Mouse (Mus musculus) gastrocnemius, adult 18-20 months (tissue): Measurements from ENCODE around the gene Hmga1b. TPM values are rescaled to one million over a fixed set of nuclear protein-coding genes. Genes with fewer than 3 reads are reported as not detected.
A peak's percentile ranks its signal among the peaks of the same experiment; 100 is the strongest.
"Not testable (repeated sequence)": the region's sequence is repeated elsewhere in the genome, so short reads cannot be mapped to it uniquely, and the experiment has no call there.

Experiments used
- DNase-seq: peaks from one replicate; pipeline ENCODE4 v3.0.0; 2021; ENCODE audit warnings: low spot score
- total RNA-seq, 2 experiments: library from RNA; stranded (reverse); gene quantifications; 2 replicates each; pipeline ENCODE4 v1.2.3; 2021

Hmga1b gene
- total RNA-seq, 2 experiments from 2014 or later: 20.4 to 22.2 TPM

DNA sequence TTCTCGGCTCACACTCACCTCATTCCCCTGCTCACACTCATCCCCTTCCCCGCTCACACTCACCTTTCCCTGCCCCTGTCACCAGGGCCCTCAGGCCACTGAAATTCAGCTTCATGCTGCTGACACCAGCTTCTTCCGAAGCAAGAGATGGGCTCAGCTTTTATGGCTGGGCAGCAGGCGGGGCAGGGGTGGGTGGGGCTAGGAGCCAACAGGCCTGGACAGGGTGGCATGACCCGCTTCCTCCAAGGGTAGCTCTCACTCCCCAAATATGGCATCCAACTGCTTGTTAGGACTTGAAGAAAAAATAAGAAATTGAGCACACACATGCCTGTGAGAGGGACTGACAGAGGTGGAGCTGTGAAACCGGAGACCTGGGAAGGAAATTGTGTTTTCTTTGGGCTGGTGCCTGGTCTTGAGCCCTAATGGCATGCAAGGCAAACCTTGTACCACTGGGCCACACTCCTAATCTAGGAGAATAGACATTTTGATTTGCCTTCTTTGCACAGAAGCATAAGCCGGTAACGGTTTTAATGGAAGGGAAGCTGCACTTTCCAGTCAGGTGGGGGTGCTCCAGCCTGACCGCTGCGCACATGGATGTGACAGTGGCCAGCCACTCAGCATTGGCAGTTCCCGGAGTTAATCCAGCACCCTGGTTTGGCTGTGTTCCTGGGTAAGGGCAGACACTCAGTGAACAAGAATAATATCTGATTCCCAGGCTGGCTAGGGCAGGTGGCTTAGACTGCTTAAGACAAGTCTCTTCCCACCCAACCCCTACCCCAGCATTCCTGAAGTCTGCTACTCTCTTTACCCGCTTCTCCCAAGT is 30.5 kb upstream of the Hmga1b start, which contains the start of gene Cbr2:
Cbr2 (minus strand) TSS at position 257 of the 823 bp plus-strand sequence.
- DNase-seq: no peak

DNA sequence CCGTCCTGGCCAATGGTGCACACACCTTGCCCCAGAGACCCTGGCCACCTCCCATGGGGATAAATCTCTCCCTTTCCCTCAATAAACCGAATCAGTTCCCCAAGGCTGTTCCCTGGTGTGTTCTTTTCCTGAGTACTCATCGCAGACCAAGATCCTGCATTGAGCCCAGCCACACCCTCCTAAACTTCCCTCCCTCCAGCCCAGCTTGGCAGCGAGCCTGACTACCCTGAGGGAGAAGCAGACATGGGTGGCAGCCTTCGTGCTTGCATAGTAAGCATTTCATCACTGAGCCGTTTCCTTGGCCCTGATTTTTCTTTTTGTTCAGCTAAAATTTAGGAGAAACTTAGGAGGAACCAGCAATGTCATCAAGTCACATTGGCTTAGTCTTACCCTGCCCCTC is 29.1 kb upstream of the Hmga1b start:
- DNase-seq: no peak

DNA sequence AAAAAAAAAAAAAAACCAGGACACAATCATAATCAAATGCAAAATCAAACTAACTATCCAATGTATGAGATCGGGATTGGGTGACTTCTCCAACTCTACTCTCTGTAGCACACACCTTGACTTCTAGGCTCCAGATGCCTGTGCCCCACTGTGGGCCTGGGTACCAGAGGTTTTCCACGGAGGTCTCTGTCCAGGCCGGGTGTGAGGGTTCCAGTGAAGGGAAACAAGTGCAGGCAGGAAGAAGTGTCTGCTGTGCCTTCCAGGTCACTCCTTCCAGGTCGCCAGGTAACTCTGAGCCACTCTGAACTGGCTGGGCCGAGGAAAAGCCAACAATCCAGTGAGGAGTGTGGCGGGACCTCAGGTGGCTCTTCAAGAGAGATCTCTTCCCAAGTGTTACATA is 26.2 kb upstream of the Hmga1b start:
- no peak for DNase-seq

GRCm38 (mm10) chr11:120740981-120741380 is 21.6 kb upstream of the Hmga1b start:
- no peak for DNase-seq

- no peak for DNase-seq
Measured at GRCm38 (mm10) chr11:120744121-120744701, 18.4 kb upstream of the Hmga1b start.

DNA sequence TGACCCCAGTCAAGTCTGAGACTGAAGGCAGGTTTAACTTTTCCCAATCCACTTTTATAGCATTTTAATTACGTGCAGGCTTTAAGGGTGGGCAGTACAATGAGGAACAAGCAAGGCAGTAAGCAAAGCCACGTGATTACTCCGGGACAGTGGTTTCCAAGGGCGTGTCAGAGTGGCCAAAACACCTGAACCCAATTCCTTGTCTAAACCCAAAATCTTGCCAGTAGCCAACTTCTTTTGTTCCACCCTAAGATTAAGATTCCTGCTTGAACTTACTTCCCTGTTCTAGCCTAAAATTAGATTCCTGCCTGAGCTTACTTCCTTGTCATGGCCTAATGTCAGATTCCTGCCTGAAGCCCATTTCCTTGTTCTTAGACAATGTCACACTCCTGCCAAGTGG is 14.6 kb upstream of the Hmga1b start:
- no peak for DNase-seq

DNA sequence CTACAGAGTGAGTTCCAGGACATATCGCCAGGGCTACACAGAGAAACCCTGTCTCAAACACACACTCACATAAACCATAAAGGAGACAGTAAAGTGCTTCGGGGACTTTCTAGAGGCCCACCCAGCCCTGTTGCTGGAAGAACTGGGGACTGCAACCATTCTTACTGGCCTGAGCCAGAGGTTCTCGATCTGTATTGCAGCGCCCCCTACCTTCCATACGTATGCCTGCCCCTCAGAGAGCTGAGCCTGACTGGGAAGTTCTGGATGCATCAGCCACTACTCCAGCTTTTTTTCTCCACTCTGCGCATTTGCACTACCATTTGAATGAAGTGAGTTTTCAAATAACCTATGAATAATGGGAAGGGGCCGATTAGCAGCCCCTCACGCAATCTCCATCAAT is 13.2 kb upstream of the Hmga1b start:
- peak; percentile 56 for DNase-seq

DNA sequence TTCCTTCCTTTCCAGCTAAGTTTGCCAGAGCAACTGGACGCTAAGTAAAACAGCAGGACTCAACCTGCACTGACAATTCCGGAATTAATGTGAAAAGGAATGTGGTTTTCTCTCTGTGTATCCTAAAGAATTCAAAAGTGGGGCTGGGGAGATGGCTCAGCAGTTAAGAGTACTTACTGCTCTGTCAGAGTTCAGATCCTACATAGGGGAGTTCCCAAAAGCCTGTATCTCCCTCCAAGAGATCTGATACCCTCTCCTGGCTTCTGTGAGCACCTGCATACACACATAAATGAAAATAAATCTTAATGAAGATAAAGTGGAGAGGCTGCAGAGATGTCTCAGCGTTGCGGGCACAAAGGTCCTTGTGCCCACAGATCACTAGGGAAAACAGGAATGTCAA is 11.0 kb upstream of the Hmga1b start:
- no peak for DNase-seq

DNA sequence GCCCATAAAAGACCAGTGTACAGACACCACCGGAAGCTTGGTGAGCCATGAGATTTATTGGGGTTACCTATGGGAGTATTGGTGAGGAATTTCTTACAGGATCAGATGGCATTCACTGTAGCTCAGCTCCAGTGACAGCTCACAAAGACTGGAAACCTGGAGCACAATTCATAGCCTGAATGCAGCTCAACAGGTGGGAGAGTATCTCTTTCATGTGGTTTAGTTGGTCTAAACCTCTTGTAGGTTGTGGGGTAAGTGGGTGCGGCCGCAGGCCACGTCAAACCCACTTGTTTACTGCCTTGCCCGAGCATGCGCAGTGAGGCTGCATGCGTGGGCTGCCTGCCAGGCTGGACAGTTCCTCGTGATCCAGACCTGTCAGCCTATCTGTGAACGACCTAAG is 2.4 kb upstream of the Hmga1b start:
- DNase-seq: no peak

DNA sequence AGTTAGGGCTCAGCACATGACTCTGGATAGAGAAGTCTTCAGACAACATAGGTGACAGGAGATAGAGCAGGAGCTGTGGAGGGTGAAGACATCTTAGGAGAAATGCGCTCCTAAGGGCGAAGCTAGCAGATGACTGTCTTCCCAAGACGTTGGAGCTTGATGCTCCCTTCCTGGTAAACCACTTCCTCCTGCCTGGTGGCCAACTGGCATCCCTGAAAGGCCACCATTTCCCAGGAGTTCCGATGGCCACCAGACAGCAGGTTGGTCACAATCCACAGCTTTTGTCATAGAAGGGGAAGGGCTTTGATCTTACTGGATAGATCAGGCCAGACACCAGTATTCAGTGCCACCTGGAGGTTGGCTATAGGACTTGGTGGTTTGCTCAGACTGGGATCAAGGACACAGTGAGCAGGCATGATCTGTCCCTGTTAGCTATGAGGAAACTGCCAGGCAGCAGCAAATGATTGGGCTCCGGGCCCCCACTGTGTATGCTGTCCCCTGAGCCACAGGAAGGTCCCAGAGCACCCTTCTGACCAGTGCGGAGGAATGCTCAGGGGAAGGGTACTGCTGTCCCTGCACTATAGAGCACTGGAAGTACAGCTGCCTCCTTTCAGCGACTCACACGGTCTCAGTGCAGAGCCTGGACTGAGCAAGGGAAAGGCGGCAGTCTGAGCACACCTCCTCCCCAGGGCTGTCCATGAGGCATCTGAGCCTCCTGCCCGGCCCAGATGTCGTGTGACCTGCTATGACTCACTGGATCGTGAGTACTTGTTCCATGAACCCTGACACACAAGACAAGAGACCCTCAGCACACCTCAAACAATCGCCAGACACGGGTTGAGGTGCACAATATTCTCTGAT is 553 bp upstream of the Hmga1b start:
- no peak for DNase-seq

DNA sequence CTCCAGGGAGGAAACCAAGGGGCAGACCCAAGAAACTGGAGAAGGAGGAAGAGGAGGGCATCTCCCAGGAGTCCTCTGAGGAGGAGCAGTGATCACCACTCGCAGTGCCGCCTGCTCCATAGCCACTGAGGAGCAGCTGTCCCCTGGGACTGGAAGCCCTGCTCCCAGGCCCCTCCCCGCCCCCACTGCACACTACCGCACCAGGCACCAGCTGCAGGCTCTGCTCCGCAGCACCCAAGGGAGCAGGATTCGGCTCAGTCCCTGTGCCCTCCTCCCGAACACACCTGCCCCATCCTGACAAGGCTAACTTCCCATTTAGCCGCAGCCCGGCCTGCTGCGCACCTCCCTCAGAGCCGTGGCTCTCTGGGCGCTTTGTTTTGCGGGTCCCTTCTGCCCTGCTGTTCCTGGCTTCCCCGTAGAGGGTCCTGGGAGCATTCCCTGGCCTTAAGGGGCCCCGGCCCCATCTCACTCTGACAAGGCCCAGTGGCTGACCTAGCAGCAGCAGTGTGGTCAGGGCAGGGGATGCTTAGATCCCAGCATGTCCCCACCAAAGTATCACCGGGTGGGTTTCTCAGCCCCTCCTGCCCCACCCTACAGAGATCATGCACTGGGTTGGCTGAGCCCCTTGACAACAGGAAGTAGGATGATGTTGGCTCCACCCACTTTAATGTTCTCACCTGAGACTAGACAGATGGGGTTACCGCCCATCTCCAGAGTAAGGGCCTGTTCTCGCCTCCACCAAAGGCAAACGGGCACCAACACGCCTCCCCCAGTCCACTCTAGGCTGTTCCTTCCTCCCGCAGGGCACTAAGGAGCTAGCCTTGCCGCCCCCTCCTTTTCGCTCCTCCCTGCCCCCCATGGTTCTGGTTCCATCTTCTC is 766 bp downstream of the Hmga1b start:
- not testable (repeated sequence) for DNase-seq

DNA sequence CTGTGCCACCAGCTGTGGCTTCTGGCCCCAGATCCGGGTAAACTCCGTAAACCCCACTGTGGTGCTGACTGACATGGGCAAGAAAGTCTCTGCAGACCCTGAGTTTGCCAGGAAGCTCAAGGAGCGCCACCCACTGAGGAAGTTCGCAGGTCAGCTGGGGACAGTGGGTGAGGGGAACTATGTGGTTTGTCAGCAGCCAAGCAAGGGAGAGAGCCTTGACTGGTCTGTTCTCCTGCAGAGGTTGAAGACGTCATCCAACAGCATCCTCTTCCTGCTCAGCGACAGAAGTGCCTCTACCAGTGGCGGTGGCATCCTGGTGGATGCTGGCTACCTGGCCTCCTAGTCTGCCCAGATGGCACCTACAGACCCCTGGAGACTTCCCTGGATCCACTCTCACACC is 4.4 kb downstream of the Hmga1b start:
- not testable (repeated sequence) for DNase-seq

DNA sequence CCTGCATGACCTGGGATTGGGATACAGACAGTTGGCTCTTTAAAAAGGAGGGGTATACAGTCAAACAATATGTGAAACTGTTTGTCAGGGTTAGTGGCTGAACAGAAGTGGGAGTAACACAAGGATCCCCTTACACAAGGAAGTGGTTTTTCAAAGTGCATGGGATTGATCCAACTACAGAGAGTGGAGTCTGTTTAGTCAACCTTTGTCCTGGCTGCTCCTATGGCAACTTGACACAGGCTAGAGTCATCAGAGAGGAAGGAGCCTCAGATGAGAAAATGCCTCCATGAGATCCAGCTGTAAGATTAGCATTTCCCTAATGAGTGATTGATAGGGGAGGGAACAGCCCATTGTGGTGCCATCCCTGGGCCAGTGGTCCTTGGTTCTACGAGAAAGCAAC is 5.6 kb downstream of the Hmga1b start:
- DNase-seq: no peak

- no peak for DNase-seq
Measured at GRCm38 (mm10) chr11:120772749-120773148, 10.2 kb downstream of the Hmga1b start.

DNA sequence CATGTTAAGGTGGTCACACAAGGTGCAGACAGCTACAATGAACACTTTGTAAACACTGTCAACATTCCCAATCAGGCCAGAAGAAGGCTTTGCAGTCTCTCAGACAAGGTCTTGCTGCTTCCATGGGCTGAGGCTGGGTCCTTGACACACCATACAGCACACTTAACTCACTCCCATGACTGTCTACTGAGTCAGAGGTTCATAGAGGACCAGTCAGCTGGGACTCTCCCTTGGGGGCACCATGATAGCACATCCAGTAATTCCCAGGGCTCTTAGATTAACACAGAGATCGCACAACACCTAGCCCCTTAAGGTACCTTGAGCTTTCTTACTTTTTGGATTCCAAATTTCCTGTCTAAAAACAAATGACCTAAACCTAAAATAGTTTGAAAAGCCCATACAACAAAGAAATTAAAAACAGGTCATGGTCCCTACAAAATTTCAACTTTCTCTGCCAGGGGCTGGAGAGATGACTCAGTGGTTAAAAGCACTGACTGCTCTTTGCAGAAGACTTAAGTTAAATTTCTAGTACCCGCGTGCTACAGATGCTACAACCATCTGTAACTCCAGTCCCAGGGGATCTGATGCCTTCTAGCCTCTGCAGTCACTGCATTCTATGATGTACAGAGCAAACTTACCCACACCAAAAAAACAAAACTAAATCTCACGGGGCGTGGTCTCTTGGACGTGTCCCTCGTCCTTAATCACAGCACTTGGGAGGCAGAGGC is 11.0 kb downstream of the Hmga1b start:
- DNase-seq: no peak

DNA sequence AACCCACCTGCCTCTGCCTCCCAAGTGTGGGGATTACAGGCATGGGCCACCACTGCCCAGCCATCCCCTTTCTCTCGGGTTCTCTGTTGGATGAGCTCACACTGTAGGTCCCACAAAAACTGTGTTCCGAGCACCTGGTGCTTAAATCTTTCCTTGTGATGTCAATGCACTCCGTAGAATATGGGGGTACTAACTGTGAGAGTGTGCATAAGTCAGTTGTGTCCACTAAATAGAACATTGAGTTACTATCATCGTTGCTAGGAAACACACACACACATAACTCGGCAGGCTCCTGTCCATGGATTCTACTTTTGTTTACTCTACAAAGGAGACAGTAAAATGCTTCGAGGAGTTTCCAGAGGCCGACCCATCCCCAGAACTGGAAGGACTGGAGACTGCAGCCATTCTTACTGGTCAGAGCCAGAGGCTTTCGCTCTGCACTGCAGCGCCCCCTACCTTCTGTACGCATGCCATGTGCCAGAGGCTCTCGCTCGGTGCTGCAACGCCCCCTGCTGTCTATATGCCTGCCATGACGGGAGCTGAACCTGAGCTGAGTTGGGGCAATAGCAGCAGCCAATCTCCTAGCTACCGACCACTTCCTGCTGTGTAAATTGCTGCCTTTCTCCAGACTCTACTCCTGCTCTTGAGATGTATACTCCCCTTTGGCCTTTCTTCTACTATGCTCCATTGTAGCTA is 13.3 kb downstream of the Hmga1b start:
- peak; percentile 96 for DNase-seq

- no peak for DNase-seq
Measured at GRCm38 (mm10) chr11:120777123-120777522, 14.5 kb downstream of the Hmga1b start.

- DNase-seq: no peak
Measured at GRCm38 (mm10) chr11:120779876-120780275, 17.3 kb downstream of the Hmga1b start.

DNA sequence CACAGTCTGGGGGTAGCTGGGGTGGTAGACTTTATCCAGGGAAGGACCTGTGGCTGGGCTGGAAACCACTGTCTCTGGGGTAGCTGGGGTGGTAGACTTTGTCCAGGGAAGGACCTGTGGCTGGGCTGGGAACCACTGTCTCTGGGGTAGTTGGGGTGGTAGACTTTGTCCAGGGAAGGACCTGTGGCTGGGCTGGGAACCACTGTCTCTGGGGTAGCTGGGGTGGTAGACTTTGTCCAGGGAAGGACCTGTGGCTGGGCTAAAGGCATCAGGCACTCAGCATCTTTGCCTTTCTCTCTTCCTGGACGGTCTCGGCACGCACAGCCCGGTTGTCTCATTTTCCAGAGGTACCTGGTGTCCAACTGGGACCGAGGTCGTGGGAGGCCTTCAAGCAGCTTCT is 18.8 kb downstream of the Hmga1b start:
- DNase-seq: not testable (repeated sequence)
